Mouse (Mus musculus) regulatory T cell (primary cell): ENCODE measurements around the gene Gtsf1.
"Not testable (repeated sequence)": the region's sequence is repeated elsewhere in the genome, so short reads cannot be mapped to it uniquely, and the experiment has no call there.

Source experiments
- in situ Hi-C: fragments of 300-600 bp; cut with MboI, MseI; formaldehyde crosslinking; loops from one replicate; pipeline ENCODE4 v1.15.1; 2025; ENCODE audit warnings: high pct_unique_total_duplicates

The Gtsf1 gene

GRCm38 (mm10) chr15:103430241-103430640 is at the start of gene Gtsf1:
Gene Gtsf1, minus strand, starts transcription at chr15:103430470.
- in situ Hi-C loops: no loop called here

GRCm38 (mm10) chr15:103479080-103479606 is 48.9 kb upstream of the Gtsf1 start:
- in situ Hi-C loops: no loop called here

GRCm38 (mm10) chr15:103473769-103474168 is 43.5 kb upstream of the Gtsf1 start:
- in situ Hi-C loops: no loop called here

- in situ Hi-C loops: no loop called here
Measured at GRCm38 (mm10) chr15:103473182-103473581, 42.9 kb upstream of the Gtsf1 start.

GRCm38 (mm10) chr15:103472265-103472664 is 42.0 kb upstream of the Gtsf1 start:
- in situ Hi-C loops: no loop called here

- in situ Hi-C loops: no loop called here
Measured at GRCm38 (mm10) chr15:103471488-103472194, 41.4 kb upstream of the Gtsf1 start.

DNA sequence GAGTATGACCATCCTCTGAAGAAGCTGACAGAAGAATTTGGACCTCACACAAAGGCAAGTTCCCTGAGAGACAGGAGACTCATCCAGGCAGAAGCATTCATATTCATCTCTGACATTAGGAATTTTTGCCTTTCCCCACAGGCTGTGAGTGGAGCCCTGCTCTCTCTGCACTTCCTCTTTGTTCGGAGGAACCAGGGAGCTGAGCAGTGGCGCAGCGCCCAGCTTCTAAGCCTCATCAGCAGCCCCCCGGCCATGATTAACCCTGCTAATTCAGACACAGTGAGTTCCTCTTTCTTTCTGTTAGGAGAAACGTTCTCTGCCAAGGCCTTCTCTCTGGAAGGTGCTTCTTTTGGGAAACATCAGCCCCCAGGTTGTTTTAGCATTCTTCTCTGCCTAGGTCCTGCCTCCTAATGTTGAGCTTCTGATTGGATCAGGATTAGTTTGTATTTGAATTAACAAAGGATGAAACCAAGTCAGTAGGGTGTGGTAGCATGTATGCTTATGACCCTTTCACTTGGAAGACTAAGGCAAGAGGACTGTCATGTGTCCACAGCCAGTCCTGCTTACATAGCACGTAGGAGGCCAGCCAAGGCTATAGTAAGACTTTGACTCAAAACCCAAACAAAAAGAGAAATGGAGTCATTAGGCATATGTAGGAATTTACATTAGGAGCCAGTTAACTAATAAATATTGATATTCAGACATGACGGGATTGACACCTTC is 32.4 kb upstream of the Gtsf1 start:
- in situ Hi-C loops: no loop called here

DNA sequence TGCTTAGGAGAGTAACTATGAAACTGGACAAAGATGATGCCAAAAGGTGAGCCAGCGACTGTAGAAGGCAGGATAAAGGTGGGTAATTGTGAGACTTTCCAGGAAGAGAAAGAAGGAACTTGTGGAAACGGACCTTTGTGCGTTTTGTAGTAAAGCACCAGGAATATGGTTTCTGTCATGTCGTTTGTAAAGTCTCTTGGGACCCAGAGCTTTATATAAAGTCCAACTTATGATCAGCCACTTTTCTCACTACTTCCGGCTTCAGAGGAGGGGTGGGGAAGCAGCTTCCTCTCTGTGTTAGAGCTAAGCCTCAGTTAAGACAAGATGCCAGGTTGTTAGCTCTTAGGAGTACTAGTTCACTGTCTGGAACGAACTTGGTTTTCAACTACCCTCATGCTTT is 24.2 kb upstream of the Gtsf1 start:
- in situ Hi-C loops: loop anchor here (10.0 kb wide), 2 partner anchors 90 to 1110 kb away; partner anchors contain the start of gene Itga5

DNA sequence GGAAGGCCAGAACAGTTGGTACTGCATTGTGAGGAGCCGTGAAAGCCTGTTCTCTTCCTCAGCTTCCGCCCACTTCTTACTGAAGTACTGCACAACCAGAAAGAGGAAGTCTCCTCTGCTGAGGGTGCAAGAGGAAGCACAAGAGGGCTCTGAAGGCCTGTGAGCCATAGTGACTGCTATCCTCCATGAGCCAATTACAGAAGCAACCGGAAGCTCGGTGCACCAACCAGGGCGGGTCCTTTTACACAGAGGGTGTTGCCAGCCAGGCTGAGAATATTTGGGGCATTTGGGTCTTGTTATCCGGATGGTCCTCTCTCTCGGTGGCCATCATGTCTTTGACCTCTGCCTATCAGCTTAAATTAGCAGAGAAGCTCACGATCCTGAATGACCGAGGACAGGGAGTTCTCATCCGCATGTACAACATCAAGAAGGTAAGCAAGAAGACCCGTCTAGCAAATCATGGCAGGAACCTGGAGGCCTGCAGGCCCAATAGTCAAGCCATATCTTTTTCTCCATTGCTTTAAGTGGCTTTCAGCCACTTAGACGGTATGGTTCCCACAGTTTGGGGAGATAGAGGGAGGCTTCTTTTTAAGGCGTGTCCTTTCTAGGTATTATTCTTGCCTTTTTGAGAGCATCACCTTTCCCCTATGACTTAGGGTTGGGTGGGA is 23.4 kb upstream of the Gtsf1 start, which contains the start of gene Nckap1l:
Nckap1l (plus strand) TSS at position 244 of the 668 bp plus-strand sequence.
- in situ Hi-C loops: loop anchor here (10.0 kb wide), 2 partner anchors 89 to 1109 kb away; partner anchors contain the start of gene Itga5

- in situ Hi-C loops: no loop called here
Measured at GRCm38 (mm10) chr15:103448369-103448768, 18.1 kb upstream of the Gtsf1 start, which contains the start of gene Gtsf2. Gene Gtsf2, minus strand, starts transcription at chr15:103448469.

GRCm38 (mm10) chr15:103445966-103446365 is 15.7 kb upstream of the Gtsf1 start:
- in situ Hi-C loops: not testable (repeated sequence)

- in situ Hi-C loops: loop anchor here (10.0 kb wide), 1 partner anchor 52 kb away; no protein-coding TSS in a partner anchor
Measured at GRCm38 (mm10) chr15:103427017-103427416, 3.3 kb downstream of the Gtsf1 start.

GRCm38 (mm10) chr15:103405586-103405985 is 24.7 kb downstream of the Gtsf1 start:
- in situ Hi-C loops: not testable (repeated sequence)

DNA sequence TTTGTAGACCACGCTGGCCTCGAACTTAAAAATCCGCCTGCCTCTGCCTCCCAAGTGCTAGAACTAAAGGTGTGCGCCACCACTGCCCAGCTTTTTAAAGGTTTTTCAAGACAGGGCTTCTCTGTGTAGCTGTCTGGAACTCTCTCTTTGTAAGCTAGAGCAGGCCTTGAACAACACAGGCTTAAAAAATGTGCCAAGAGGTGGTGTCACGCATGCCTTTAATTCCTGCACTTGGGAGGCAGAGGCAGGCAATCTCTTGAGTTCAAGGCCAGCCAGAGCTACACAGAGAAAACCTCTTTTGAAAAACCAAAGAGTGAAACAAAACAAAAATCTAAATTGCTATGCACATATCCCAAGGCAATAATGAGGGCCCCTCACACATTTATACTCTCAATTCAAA is 28.9 kb downstream of the Gtsf1 start:
- in situ Hi-C loops: no loop called here

GRCm38 (mm10) chr15:103393577-103393976 is 36.7 kb downstream of the Gtsf1 start:
- in situ Hi-C loops: no loop called here

- in situ Hi-C loops: no loop called here
Measured at GRCm38 (mm10) chr15:103388556-103389145, 41.6 kb downstream of the Gtsf1 start.

- in situ Hi-C loops: no loop called here
Measured at GRCm38 (mm10) chr15:103383771-103384488, 46.3 kb downstream of the Gtsf1 start.

DNA sequence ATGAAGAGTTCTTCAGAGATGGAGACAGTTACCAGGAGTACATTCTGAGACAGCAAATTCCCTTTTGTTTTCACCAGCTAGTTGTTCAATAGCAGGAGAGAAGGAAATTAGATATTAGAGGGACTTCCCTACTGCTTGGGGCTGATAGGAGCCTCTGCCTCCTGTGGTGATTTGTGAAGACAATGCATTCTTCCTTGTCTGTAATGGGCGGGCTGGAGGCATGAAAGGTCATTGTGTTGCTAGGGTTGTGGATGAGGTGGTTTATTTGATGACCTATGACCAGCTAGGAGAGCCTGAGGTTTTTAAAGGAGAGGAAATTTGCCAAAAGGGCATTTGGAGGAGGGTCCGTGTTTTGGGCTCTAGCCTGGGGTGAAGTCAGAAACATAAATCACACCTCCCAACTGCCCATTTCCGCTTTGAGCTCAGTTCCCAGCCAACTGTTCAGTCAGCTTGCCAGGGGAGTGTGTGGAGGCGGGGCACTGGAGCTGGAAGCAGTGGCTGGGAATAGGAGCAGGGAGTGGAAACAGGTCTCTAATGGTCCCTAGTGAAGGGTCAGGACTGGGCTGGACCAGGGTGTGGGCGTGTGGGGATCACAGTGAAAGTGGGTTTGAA is 47.4 kb downstream of the Gtsf1 start:
- in situ Hi-C loops: no loop called here

DNA sequence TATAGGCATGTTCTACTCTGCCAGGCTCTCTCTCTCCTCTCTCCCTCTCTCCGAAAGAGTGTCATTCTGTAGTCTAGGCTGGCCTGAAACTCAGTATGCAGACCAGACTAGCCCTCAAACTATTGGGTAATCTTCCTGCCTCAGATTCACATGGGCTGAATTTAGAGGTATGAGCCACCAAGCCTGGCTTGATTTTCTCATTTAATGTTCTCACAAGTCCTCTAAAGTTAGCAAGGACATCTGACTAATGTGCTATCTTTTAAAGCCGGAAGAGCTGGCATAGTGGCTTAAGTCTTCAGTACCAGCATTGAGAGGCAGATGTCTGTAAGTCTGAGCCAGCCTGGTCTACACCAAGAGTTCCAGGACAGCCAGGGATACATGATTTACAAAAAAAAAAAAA is 48.2 kb downstream of the Gtsf1 start:
- in situ Hi-C loops: no loop called here

DNA sequence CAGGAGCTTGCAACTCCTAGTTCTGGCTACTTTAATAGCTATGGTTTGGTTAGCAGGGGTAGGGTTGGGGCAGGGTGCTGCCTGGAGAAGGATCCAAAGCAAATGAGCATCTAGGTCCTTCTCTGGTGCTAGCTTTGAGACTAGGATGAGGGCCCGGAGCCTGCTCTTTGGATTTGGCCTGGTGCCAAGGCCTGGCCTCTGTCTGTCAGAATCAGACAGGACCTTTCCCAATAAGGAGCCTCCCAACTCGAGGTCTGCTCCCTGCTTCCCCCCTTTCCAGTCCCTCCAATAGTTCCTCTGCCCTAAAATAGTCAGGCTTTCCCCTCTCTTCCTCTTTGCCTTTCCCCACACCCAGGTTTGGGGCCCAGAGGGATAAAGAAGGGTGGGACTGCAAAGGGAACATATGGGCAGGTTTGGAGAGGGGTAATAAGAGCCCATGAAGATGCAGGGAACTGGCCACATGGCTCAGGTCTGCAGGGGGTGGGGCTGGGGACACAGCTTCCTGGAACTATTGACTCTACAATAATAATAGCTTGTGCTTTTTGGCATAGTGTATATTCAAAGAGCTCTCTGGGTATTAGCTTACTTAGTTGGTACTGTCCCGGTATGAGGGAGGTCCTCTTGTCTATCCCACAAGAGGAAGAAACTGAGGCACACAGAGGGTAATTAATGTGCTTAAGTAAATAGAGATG is 51.5 kb downstream of the Gtsf1 start:
- in situ Hi-C loops: loop anchor here (10.0 kb wide), 1 partner anchor 46 kb away; no protein-coding TSS in a partner anchor
